Mouse (Mus musculus): ENCODE data around the gene Pxt1. TPM values are rescaled to one million over a fixed set of nuclear protein-coding genes. Genes with fewer than 3 reads are reported as not detected.

Pxt1 gene
- total RNA-seq, 2 experiments from 2014 or later = not detected

- no peak for DNase-seq
- intact Hi-C loops (cut with DNase I) = loop anchor here (10.0 kb wide), 1 partner anchor 156 kb away; the partner anchor contains the start of gene Mapk13
These were observed 22.6 kb downstream of the Pxt1 start for GRCm38 (mm10) chr17:28921086-28921485.

- intact Hi-C loops (cut with DNase I) = no loop called here
- no peak for DNase-seq
These were observed 27.1 kb downstream of the Pxt1 start for GRCm38 (mm10) chr17:28916520-28916919.

GRCm38 (mm10) chr17:28915060-28915628, 28.5 kb downstream of the Pxt1 start, which contains the start of gene 4930539E08Rik:
Gene 4930539E08Rik, minus strand, starts transcription at chr17:28915324.
- DNase-seq = no peak
- intact Hi-C loops (cut with DNase I) = no loop called here

GRCm38 (mm10) chr17:28913940-28914339, 29.7 kb downstream of the Pxt1 start:
- intact Hi-C loops (cut with DNase I) = no loop called here

GRCm38 (mm10) chr17:28913200-28913599, 30.4 kb downstream of the Pxt1 start:
- intact Hi-C loops (cut with DNase I) = no loop called here
- DNase-seq = no peak

More at GRCm38 (mm10) chr17:28913940-28914339, 29.7 kb downstream of the Pxt1 start:
- no peak for DNase-seq

- intact Hi-C loops (cut with DNase I) = no loop called here
- no peak for DNase-seq
These were observed 33.5 kb downstream of the Pxt1 start for GRCm38 (mm10) chr17:28910139-28910538.

- peak; percentile 66 for DNase-seq
- intact Hi-C loops (cut with DNase I) = no loop called here
These were observed 34.2 kb downstream of the Pxt1 start for GRCm38 (mm10) chr17:28909252-28909941.

GRCm38 (mm10) chr17:28907959-28908358, 35.7 kb downstream of the Pxt1 start:
- intact Hi-C loops (cut with DNase I) = no loop called here
- no peak for DNase-seq

- no peak for DNase-seq
- intact Hi-C loops (cut with DNase I) = no loop called here
These were observed 38.2 kb downstream of the Pxt1 start for GRCm38 (mm10) chr17:28905377-28905916.

GRCm38 (mm10) chr17:28904546-28905376, 38.9 kb downstream of the Pxt1 start:
- intact Hi-C loops (cut with DNase I) = no loop called here
- peak; percentile 59 for DNase-seq

- intact Hi-C loops (cut with DNase I) = no loop called here
- DNase-seq = no peak
These were observed 42.1 kb downstream of the Pxt1 start for GRCm38 (mm10) chr17:28901559-28901958.

- DNase-seq = peak; percentile 83
- intact Hi-C loops (cut with DNase I) = no loop called here
These were observed 44.2 kb downstream of the Pxt1 start for GRCm38 (mm10) chr17:28899427-28899826.

GRCm38 (mm10) chr17:28898249-28898648, 45.4 kb downstream of the Pxt1 start:
- intact Hi-C loops (cut with DNase I) = no loop called here
- DNase-seq = no peak

- no peak for DNase-seq
- intact Hi-C loops (cut with DNase I) = no loop called here
These were observed 45.8 kb downstream of the Pxt1 start for GRCm38 (mm10) chr17:28897817-28898216.

- no peak for DNase-seq
- intact Hi-C loops (cut with DNase I) = no loop called here
These were observed 47.4 kb downstream of the Pxt1 start for GRCm38 (mm10) chr17:28896095-28896780.

GRCm38 (mm10) chr17:28895217-28895875, 48.3 kb downstream of the Pxt1 start:
- intact Hi-C loops (cut with DNase I) = no loop called here
- DNase-seq = no peak

GRCm38 (mm10) chr17:28894050-28894767, 49.4 kb downstream of the Pxt1 start:
- no peak for DNase-seq
- intact Hi-C loops (cut with DNase I) = no loop called here

GRCm38 (mm10) chr17:28886266-28886665, 57.4 kb downstream of the Pxt1 start:
- intact Hi-C loops (cut with DNase I) = no loop called here

GRCm38 (mm10) chr17:28885231-28885630, 58.4 kb downstream of the Pxt1 start:
- intact Hi-C loops (cut with DNase I) = no loop called here
- DNase-seq = no peak

More at GRCm38 (mm10) chr17:28886266-28886665, 57.4 kb downstream of the Pxt1 start:
- no peak for DNase-seq
